Mouse (Mus musculus) CH12.LX (cell line): Measurements from ENCODE around the gene Cntnap1. TPM values are rescaled to one million over a fixed set of nuclear protein-coding genes. Genes with fewer than 3 reads are reported as not detected.

ENCODE experiments used
- DNase-seq: peaks from one replicate; pipeline ENCODE4 v3.0.0-alpha.2; 2013; ENCODE audit errors: extremely low read depth
- H3K27ac ChIP-seq: 2 replicates; pipeline ENCODE4 v1.5.1; 2012; ENCODE audit warnings: low read depth, mild to moderate bottlenecking, control low read depth, moderate library complexity; ENCODE audit not compliant: insufficient read depth
- H3K27me3 ChIP-seq: replicated peaks from 2 replicates; pipeline ENCODE3; 2012; ENCODE audit warnings: inconsistent platforms
- H3K36me3 ChIP-seq, 2 experiments: replicated peaks in 1 of 2; 2 replicates each; pipeline versions ENCODE3 to v1.6.1; 2012; ENCODE audit warnings: inconsistent platforms in 1 of 2, low read length in 1 of 2, mild to moderate bottlenecking in 1 of 2, mixed read lengths in 1 of 2, moderate library complexity in 1 of 2; ENCODE audit not compliant: control insufficient read depth in 1 of 2, insufficient read depth in 1 of 2
- H3K4me1 ChIP-seq, 2 experiments: 2 replicates each; pipeline ENCODE4 v1.6.1; 2012; ENCODE audit warnings: inconsistent platforms in 1 of 2, moderate library complexity in 1 of 2; ENCODE audit not compliant: insufficient read depth in 2 of 2, control insufficient read depth in 1 of 2
- H3K4me2 ChIP-seq: 2 replicates; pipeline ENCODE4 v1.6.1; 2012; ENCODE audit warnings: low read depth, mild to moderate bottlenecking, control low read depth; ENCODE audit not compliant: poor library complexity, insufficient read depth, severe bottlenecking
- H3K4me3 ChIP-seq, 3 experiments: fragments of 150-350 bp in 1 of 3; sonication (generic) in 1 of 3; replicated peaks in 1 of 3; 2 replicates each; pipeline versions ENCODE3 to v1.5.1; 2011 to 2012; ENCODE audit warnings: low read depth in 2 of 3, low read length in 2 of 3, mild to moderate bottlenecking in 2 of 3, moderate library complexity in 2 of 3, control low read depth in 1 of 3, improper control_type of control experiment in 1 of 3, inconsistent platforms in 1 of 3, mixed read lengths in 1 of 3; ENCODE audit not compliant: poor library complexity in 1 of 3
- H3K79me2 ChIP-seq: replicated peaks from 2 replicates; pipeline ENCODE4 v1.6.1; 2012; ENCODE audit warnings: mild to moderate bottlenecking, moderate library complexity; ENCODE audit not compliant: control insufficient read depth, poor library complexity, insufficient read depth, severe bottlenecking; ENCODE audit errors: extremely low read depth
- H3K9ac ChIP-seq: 2 replicates; pipeline ENCODE4 v1.6.1; 2012; ENCODE audit warnings: low read depth, mild to moderate bottlenecking, control low read depth, moderate library complexity; ENCODE audit not compliant: insufficient read depth
- H3K9me3 ChIP-seq: replicated peaks from 2 replicates; pipeline ENCODE3; 2012; ENCODE audit warnings: low read length, inconsistent platforms, mixed read lengths
- CTCF ChIP-seq, 2 experiments: IDR thresholded peaks in 1 of 2; conservative IDR thresholded peaks in 1 of 2; 2 replicates each; pipeline ENCODE4 v1.5.1; 2011 to 2012; ENCODE audit warnings: low read depth in 2 of 2, low read length in 2 of 2, improper control_type of control experiment in 1 of 2, inconsistent platforms in 1 of 2, mild to moderate bottlenecking in 1 of 2, moderate library complexity in 1 of 2
- GABPA ChIP-seq: IDR thresholded peaks from 2 replicates; pipeline ENCODE4 v1.6.1; 2012; ENCODE audit warnings: low read depth, low read length, improper control_type of control experiment, inconsistent platforms; ENCODE audit not compliant: insufficient replicate concordance
- IRF4 ChIP-seq: IDR thresholded peaks from 2 replicates; pipeline ENCODE4 v1.6.1; 2014; ENCODE audit warnings: low read depth, mild to moderate bottlenecking, inconsistent platforms, low read length, improper control_type of control experiment
- MAX ChIP-seq: IDR thresholded peaks from 2 replicates; pipeline ENCODE4 v1.6.1; 2011; ENCODE audit warnings: low read length, improper control_type of control experiment
- MEF2A ChIP-seq: IDR thresholded peaks from 2 replicates; pipeline ENCODE4 v1.6.1; 2014; ENCODE audit warnings: low read depth, mild to moderate bottlenecking, inconsistent platforms, low read length, improper control_type of control experiment, borderline replicate concordance
- MYC ChIP-seq: IDR thresholded peaks from 2 replicates; pipeline ENCODE4 v1.6.1; 2011; ENCODE audit warnings: low read depth, mild to moderate bottlenecking, improper control_type of control experiment, low read length
- NRF1 ChIP-seq: IDR thresholded peaks from 2 replicates; pipeline ENCODE4 v1.6.1; 2014; ENCODE audit warnings: low read depth, mild to moderate bottlenecking, inconsistent platforms, low read length, improper control_type of control experiment, moderate library complexity
- POLR2A ChIP-seq: IDR thresholded peaks from 2 replicates; pipeline ENCODE4 v1.6.1; 2011; ENCODE audit warnings: low read depth, mild to moderate bottlenecking, improper control_type of control experiment, low read length
- POLR2AphosphoS2 ChIP-seq: IDR thresholded peaks from 2 replicates; pipeline ENCODE4 v1.6.1; 2011; ENCODE audit warnings: low read depth, low read length, improper control_type of control experiment
- SIN3A ChIP-seq: IDR thresholded peaks from 2 replicates; pipeline ENCODE4 v1.6.1; 2012; ENCODE audit warnings: low read length, improper control_type of control experiment, inconsistent platforms
- SMC3 ChIP-seq: IDR thresholded peaks from 2 replicates; pipeline ENCODE4 v1.6.1; 2011; ENCODE audit warnings: low read depth, low read length, improper control_type of control experiment
- TCF12 ChIP-seq: IDR thresholded peaks from 2 replicates; pipeline ENCODE4 v1.6.1; 2014; ENCODE audit warnings: low read depth, mild to moderate bottlenecking, inconsistent platforms, low read length, improper control_type of control experiment
- USF2 ChIP-seq: conservative IDR thresholded peaks from 2 replicates; pipeline ENCODE4 v1.6.1; 2011; ENCODE audit warnings: low read depth, low read length, improper control_type of control experiment
- dilution Hi-C: fragments of 300-500 bp; cut with MboI; formaldehyde crosslinking; loops from 2 replicates; pipeline ENCODE4 v1.14.3; 2020; ENCODE audit warnings: low sequenced_read_pairs; ENCODE audit not compliant: extremely low pct_unique_long_range_greater_than_20kb, extremely low pct_ligation_motif_present
- in situ Hi-C: fragments of 300-500 bp; cut with MboI; formaldehyde crosslinking; loops from 3 replicates; pipeline ENCODE4 v1.14.3; 2019; ENCODE audit warnings: low sequenced_read_pairs, low pct_ligation_motif_present, low pct_unique_long_range_greater_than_20kb, mixed read lengths
- polyA plus RNA-seq: library from polyadenylated mRNA; unstranded; fragments of >175 nt; gene quantifications from 2 replicates; pipeline ENCODE4 v1.2.1, GENCODE M21; 2012; ENCODE audit warnings: low read depth; ENCODE audit not compliant: insufficient read length
- total RNA-seq, 2 experiments: library from RNA; depleted of rRNA; stranded (reverse); fragments of 300-350 nt in 1 of 2; fragments of >200 nt in 1 of 2; gene quantifications; 2 replicates each; pipeline ENCODE4 v1.2.3; 2012 to 2014

Cntnap1 gene
- total and polyA plus RNA-seq, 3 experiments, result 4.4 to 19.5 (median 15.6) TPM

DNA sequence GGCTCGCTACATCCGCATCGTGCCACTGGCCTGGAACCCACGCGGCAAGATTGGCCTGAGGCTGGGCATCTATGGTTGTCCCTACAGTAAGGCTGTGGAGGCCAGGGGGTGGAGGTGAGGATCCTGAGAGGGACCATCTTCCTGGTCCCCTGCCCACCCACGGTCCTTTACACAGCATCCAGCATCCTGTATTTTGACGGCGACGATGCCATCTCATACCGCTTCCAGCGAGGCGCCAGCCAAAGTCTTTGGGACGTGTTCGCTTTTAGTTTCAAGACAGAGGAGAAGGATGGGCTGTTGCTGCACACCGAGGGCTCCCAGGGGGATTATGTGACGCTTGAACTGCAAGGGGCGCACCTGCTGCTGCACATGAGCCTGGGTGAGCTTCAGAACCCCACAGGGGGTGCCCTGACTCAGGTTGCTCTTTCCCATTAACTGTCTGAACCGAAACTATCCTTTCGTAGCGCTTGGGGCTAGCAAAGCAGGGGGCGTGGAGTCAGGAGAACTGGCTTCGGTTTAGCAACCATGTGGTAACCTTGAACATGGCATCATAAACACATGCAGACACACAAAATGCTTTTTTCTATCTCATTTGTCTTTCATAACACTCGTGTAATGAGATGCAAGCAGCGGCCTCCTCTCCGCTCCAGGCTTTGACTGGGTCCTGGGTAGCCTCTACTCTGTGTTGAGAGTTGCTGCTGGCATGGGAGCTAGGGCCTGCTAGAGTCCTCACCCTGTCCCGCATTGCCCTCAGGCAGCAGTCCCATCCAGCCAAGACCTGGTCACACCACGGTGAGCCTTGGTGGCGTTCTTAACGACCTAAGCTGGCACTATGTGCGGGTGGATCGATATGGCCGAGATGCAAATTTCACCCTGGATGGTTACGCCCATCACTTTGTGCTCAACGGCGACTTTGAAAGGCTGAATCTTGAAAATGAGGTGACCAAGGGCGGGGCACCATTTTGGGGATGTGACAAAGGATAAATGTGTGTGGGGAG lies 8.0 kb downstream of the Cntnap1 start (continued):
- TF ChIP-seq MEF2A, result peak; percentile 43; the same call in 1 of the 2 replicates
- TF ChIP-seq, all 38 proteins: peak for 20

DNA sequence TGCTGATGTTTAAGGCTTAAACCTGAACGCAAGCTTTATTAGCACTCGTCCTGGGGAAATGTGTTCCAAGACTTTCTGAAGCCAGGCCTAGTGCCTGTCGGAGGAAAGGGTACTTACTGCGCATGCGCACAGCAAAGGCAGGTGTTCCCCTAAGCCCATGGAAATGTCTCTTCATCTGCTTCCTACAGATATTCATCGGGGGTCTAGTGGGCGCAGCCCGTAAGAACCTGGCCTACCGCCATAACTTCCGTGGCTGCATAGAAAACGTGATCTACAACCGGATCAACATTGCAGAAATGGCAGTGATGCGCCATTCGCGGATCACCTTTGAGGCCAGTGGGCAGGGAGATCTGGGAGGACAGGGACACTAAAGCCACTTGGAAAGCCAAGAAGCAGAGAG lies 9.0 kb downstream of the Cntnap1 start:
- Histone ChIP-seq H3K36me3 (peaks cover 39 to 65% of the 10 kb centered on the region in 2 experiments), H3K27me3 (no peaks in the 10 kb centered on the region), H3K4me1 (peaks cover 7 to 47% of the 10 kb centered on the region in 2 experiments), H3K9ac (no peak overlapping the region), H3K4me2 (peak overlapping the region; percentile 91; the same call in 1 of the 2 replicates), H3K4me3 (no peak overlapping the region), H3K79me2 (peaks cover 12% of the 10 kb centered on the region), H3K9me3 (no peaks in the 10 kb centered on the region)
- dilution Hi-C loops, result no loop called here
- no peak for DNase-seq
- in situ Hi-C loops, result no loop called here
- TF ChIP-seq SMC3, result no peak
- TF ChIP-seq, all 38 proteins: peak for 0
- no peak overlapping the region; the same call in 1 of the 2 replicates for H3K27ac ChIP-seq

DNA sequence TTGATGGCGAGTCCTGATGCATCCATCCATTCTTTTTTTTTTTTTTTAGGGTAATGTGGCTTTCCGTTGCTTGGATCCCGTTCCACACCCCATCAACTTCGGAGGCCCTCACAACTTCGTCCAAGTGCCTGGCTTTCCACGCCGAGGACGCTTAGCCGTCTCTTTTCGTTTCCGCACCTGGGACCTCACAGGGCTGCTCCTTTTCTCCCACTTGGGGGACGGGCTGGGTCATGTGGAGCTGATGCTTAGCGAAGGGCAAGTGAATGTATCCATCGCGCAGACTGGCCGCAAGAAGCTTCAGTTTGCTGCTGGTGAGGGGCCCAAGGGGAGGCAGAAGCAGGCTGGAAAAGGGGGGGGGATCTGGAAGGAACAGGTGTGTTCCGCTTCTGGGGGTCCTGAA lies 9.9 kb downstream of the Cntnap1 start:
- no peaks in the 10 kb centered on the region for H3K27me3 ChIP-seq
- in situ Hi-C loops, result loop anchor here (5.0 kb wide), 1 partner anchor 98 kb away; the partner anchor contains the start of gene Coasy
- TF ChIP-seq POLR2AphosphoS2 (no peak), IRF4 (no peak), USF2 (no peak), TCF12 (no peak), POLR2A (no peak), MAX (no peak), CTCF (conservative IDR thresholded peaks at IDR 0.05 in 1 of 2, IDR thresholded peaks at IDR 0.05 in 1 of 2; ENCODE audit: low read depth in 2 of 2, low read length in 2 of 2) (no peak), MYC (no peak), SIN3A (no peak; the same call in 1 of the 2 replicates), GABPA (no peak), MEF2A (no peak), NRF1 (no peak)

More for the DNA sequence above, 9.9 kb downstream of the Cntnap1 start:
- H3K4me3 ChIP-seq, result no peak overlapping the region
- no peak overlapping the region for H3K9ac ChIP-seq
- H3K4me2 ChIP-seq, result no peak overlapping the region
- H3K36me3 ChIP-seq, result peaks cover 48 to 75% of the 10 kb centered on the region in 2 experiments
- dilution Hi-C loops, result no loop called here
- H3K27ac ChIP-seq, result no peak overlapping the region
- H3K4me1 ChIP-seq, result peaks cover 7 to 42% of the 10 kb centered on the region in 2 experiments
- no peaks in the 10 kb centered on the region for H3K9me3 ChIP-seq
- H3K79me2 ChIP-seq, result peaks cover 12% of the 10 kb centered on the region
- DNase-seq, result no peak
